Mouse (Mus musculus) heart, embryonic 10.5 days (tissue): ENCODE data around the gene Slc41a3. TPM values are rescaled to one million over a fixed set of nuclear protein-coding genes. Genes with fewer than 3 reads are reported as not detected.
"Not testable (repeated sequence)": the region's sequence is repeated elsewhere in the genome, so short reads cannot be mapped to it uniquely, and the experiment has no call there.

Experiments
- DNase-seq: peaks from one replicate; pipeline ENCODE4 v3.0.0-alpha.2; 2017; ENCODE audit warnings: low spot score
- H3K27ac ChIP-seq: fragments of 300-500 bp; sonication (generic); 2 replicates; pipeline ENCODE4 v1.5.1; 2016; ENCODE audit warnings: mild to moderate bottlenecking
- H3K27me3 ChIP-seq: fragments of 300-500 bp; sonication (generic); 2 replicates; pipeline ENCODE4 v1.6.1; 2016; ENCODE audit warnings: mild to moderate bottlenecking; ENCODE audit not compliant: poor library complexity, insufficient read depth, severe bottlenecking
- H3K36me3 ChIP-seq: fragments of 300-500 bp; sonication (generic); 2 replicates; pipeline ENCODE4 v1.6.1; 2016; ENCODE audit warnings: mild to moderate bottlenecking, moderate library complexity
- H3K4me1 ChIP-seq: fragments of 300-500 bp; sonication (generic); 2 replicates; pipeline ENCODE4 v1.6.1; 2016; ENCODE audit warnings: mild to moderate bottlenecking
- H3K4me3 ChIP-seq: fragments of 300-500 bp; sonication (generic); 2 replicates; pipeline ENCODE4 v1.5.1; 2016; ENCODE audit warnings: mild to moderate bottlenecking, moderate library complexity
- H3K9me3 ChIP-seq: fragments of 300-500 bp; sonication (generic); 2 replicates; pipeline ENCODE4 v1.6.1; 2016; ENCODE audit warnings: mild to moderate bottlenecking, moderate library complexity
- WGBS: fragments of 180-500 bp; shearing (Covaris S2); methylation state at CpG from one replicate; pipeline ENCODE4 v1.1.7; 2016; 5-methylcytosine and 5-hydroxymethylcytosine counted together
- polyA plus RNA-seq: library from polyadenylated mRNA; unstranded; fragments of >200 nt; fragmentation: Nextera tagmentation; extraction: Ambion mirVana; gene quantifications from 2 replicates; pipeline ENCODE4 v1.2.1, GENCODE M21; 2016

The Slc41a3 gene
- polyA plus RNA-seq, 1 experiment from 2014 or later, result 8.2 TPM

- not testable (repeated sequence) for DNase-seq
- 57% methylated on average over 3 of the region's 3 CpGs for WGBS
Measured at GRCm38 (mm10) chr6:90632526-90632925, 28.0 kb downstream of the Slc41a3 start.

GRCm38 (mm10) chr6:90635081-90635480, 30.6 kb downstream of the Slc41a3 start:
- peaks cover 23% of the 10 kb centered on the region for H3K36me3 ChIP-seq
- 22% methylated on average over 4 of the region's 4 CpGs for WGBS
- H3K9me3 ChIP-seq, result no peaks in the 10 kb centered on the region
- H3K27ac ChIP-seq, result no peak overlapping the region
- no peaks in the 10 kb centered on the region for H3K27me3 ChIP-seq
- H3K4me1 ChIP-seq, result peaks cover 13% of the 10 kb centered on the region
- DNase-seq, result no peak
- no peak overlapping the region for H3K4me3 ChIP-seq

More at GRCm38 (mm10) chr6:90632526-90632925, 28.0 kb downstream of the Slc41a3 start:
- Histone ChIP-seq H3K36me3 (peaks cover 11% of the 10 kb centered on the region; the same call in 1 of the 2 replicates), H3K4me1 (peaks cover 13% of the 10 kb centered on the region)
- H3K27ac ChIP-seq, H3K27me3 ChIP-seq, H3K4me3 ChIP-seq, H3K9me3 ChIP-seq: not testable (repeated sequence)

- WGBS, result 60% methylated on average over 3 of the region's 3 CpGs
- no peak overlapping the region for H3K27ac ChIP-seq
- no peak overlapping the region for H3K4me3 ChIP-seq
- DNase-seq, result no peak
- no peaks in the 10 kb centered on the region for H3K27me3 ChIP-seq
- H3K36me3 ChIP-seq, result peaks cover 19% of the 10 kb centered on the region
- H3K4me1 ChIP-seq, result peaks cover 13% of the 10 kb centered on the region
- H3K9me3 ChIP-seq, result no peaks in the 10 kb centered on the region
Measured at GRCm38 (mm10) chr6:90635611-90636010, 31.1 kb downstream of the Slc41a3 start.

- Histone ChIP-seq H3K36me3 (peaks cover 8% of the 10 kb centered on the region), H3K9me3 (no peaks in the 10 kb centered on the region), H3K27ac (no peak overlapping the region), H3K4me3 (no peak overlapping the region), H3K4me1 (0 out of 2 replicates have a peak, but pooled peaks cover 14% of the 10 kb centered on the region), H3K27me3 (no peaks in the 10 kb centered on the region)
- DNase-seq, result no peak
- 80% methylated on average over 3 of the region's 3 CpGs for WGBS
Measured at GRCm38 (mm10) chr6:90643057-90643456, 38.5 kb downstream of the Slc41a3 start.

GRCm38 (mm10) chr6:90644965-90645364, 40.4 kb downstream of the Slc41a3 start:
- Histone ChIP-seq H3K36me3 (no peaks in the 10 kb centered on the region; the same call in 1 of the 2 replicates), H3K27me3 (no peaks in the 10 kb centered on the region), H3K4me3 (no peak overlapping the region), H3K9me3 (no peaks in the 10 kb centered on the region), H3K4me1 (peaks cover 20% of the 10 kb centered on the region), H3K27ac (no peak overlapping the region)
- no peak for DNase-seq
- WGBS, result 73% methylated on average over 4 of the region's 4 CpGs

GRCm38 (mm10) chr6:90648391-90648790, 43.9 kb downstream of the Slc41a3 start:
- Histone ChIP-seq H3K27me3 (no peaks in the 10 kb centered on the region), H3K4me3 (no peak overlapping the region), H3K36me3 (no peaks in the 10 kb centered on the region; the same call in 1 of the 2 replicates), H3K4me1 (peaks cover 20% of the 10 kb centered on the region), H3K27ac (no peak overlapping the region), H3K9me3 (no peaks in the 10 kb centered on the region)
- DNase-seq, result no peak
- 94% methylated on average over 6 of the region's 6 CpGs for WGBS

GRCm38 (mm10) chr6:90649279-90649678, 44.8 kb downstream of the Slc41a3 start:
- no peaks in the 10 kb centered on the region; the same call in 1 of the 2 replicates for H3K36me3 ChIP-seq
- peaks cover 18% of the 10 kb centered on the region for H3K4me1 ChIP-seq
- no peak overlapping the region for H3K27ac ChIP-seq
- H3K9me3 ChIP-seq, result no peaks in the 10 kb centered on the region
- no peak overlapping the region for H3K4me3 ChIP-seq
- DNase-seq, result no peak
- WGBS, result 50% methylated on average over 4 of the region's 4 CpGs
- no peaks in the 10 kb centered on the region for H3K27me3 ChIP-seq

GRCm38 (mm10) chr6:90650634-90651033, 46.1 kb downstream of the Slc41a3 start:
- WGBS, result 74% methylated on average over 1 of the region's 1 CpGs
- Histone ChIP-seq H3K27me3 (no peaks in the 10 kb centered on the region), H3K4me1 (peaks cover 6% of the 10 kb centered on the region), H3K9me3 (no peaks in the 10 kb centered on the region), H3K27ac (no peak overlapping the region), H3K36me3 (no peaks in the 10 kb centered on the region; the same call in 1 of the 2 replicates), H3K4me3 (no peak overlapping the region)
- no peak for DNase-seq

- H3K27ac ChIP-seq, result no peak overlapping the region
- no peaks in the 10 kb centered on the region for H3K27me3 ChIP-seq
- 47% methylated on average over 2 of the region's 2 CpGs for WGBS
- no peak overlapping the region for H3K4me3 ChIP-seq
- H3K36me3 ChIP-seq, result no peaks in the 10 kb centered on the region
- no peaks in the 10 kb centered on the region for H3K9me3 ChIP-seq
- DNase-seq, result no peak
- H3K4me1 ChIP-seq, result peaks cover 13% of the 10 kb centered on the region
Measured at GRCm38 (mm10) chr6:90653736-90654135, 49.2 kb downstream of the Slc41a3 start.

- H3K27ac ChIP-seq, DNase-seq, H3K9me3 ChIP-seq, H3K4me3 ChIP-seq, H3K27me3 ChIP-seq, H3K36me3 ChIP-seq: not testable (repeated sequence)
- WGBS, result 67% methylated on average over 2 of the region's 2 CpGs
- H3K4me1 ChIP-seq, result peaks cover 33% of the 10 kb centered on the region
Measured at GRCm38 (mm10) chr6:90656344-90656850, 51.9 kb downstream of the Slc41a3 start.

GRCm38 (mm10) chr6:90659913-90660312, 55.4 kb downstream of the Slc41a3 start:
- Histone ChIP-seq H3K4me3 (no peak overlapping the region), H3K27me3 (no peaks in the 10 kb centered on the region), H3K9me3 (no peaks in the 10 kb centered on the region), H3K27ac (peak overlapping the region; percentile 77), H3K36me3 (peaks cover 41% of the 10 kb centered on the region), H3K4me1 (peaks cover 42% of the 10 kb centered on the region)
- peak; percentile 84 for DNase-seq
- WGBS, result 43% methylated on average over 2 of the region's 2 CpGs

- H3K4me1 ChIP-seq, result peaks cover 42% of the 10 kb centered on the region
- peaks cover 47% of the 10 kb centered on the region for H3K36me3 ChIP-seq
- H3K4me3 ChIP-seq, result no peak overlapping the region
- peak overlapping the region; percentile 77 for H3K27ac ChIP-seq
- no peaks in the 10 kb centered on the region for H3K9me3 ChIP-seq
- no peak for DNase-seq
- H3K27me3 ChIP-seq, result no peaks in the 10 kb centered on the region
- 80% methylated on average over 20 of the region's 20 CpGs for WGBS
Measured at GRCm38 (mm10) chr6:90660398-90661028, 56.0 kb downstream of the Slc41a3 start.

GRCm38 (mm10) chr6:90661029-90661399, 56.5 kb downstream of the Slc41a3 start:
- Histone ChIP-seq H3K27me3 (no peaks in the 10 kb centered on the region), H3K9me3 (no peaks in the 10 kb centered on the region), H3K36me3 (peaks cover 52% of the 10 kb centered on the region), H3K27ac (peak overlapping the region; percentile 77), H3K4me3 (no peak overlapping the region), H3K4me1 (peaks cover 42% of the 10 kb centered on the region)
- 82% methylated on average over 11 of the region's 11 CpGs for WGBS
- DNase-seq, result no peak
